Mouse (Mus musculus) heart, embryonic 13.5 days (tissue): ENCODE results near the gene Srl. TPM values are rescaled to one million over a fixed set of nuclear protein-coding genes. Genes with fewer than 3 reads are reported as not detected.

ENCODE experiments used
- ATAC-seq: fragments of 200-750 bp; cut with Nextera tagmentation; 2 replicates; pipeline ENCODE4 v1.8.0; 2017; ENCODE audit warnings: moderate TSS enrichment; ENCODE audit not compliant: insufficient number of reproducible peaks, low FRiP score, low TSS enrichment; ENCODE audit errors: extremely low read depth
- H3K27ac ChIP-seq: fragments of 300-500 bp; sonication (generic); replicated peaks from 2 replicates; pipeline ENCODE4 v1.5.1; 2015; ENCODE audit warnings: moderate library complexity, mild to moderate bottlenecking, inconsistent platforms
- H3K27me3 ChIP-seq: fragments of 300-500 bp; sonication (generic); replicated peaks from 2 replicates; pipeline ENCODE4 v1.6.1; 2015; ENCODE audit warnings: mild to moderate bottlenecking, inconsistent platforms
- H3K36me3 ChIP-seq: fragments of 300-500 bp; sonication (generic); 2 replicates; pipeline ENCODE4 v1.6.1; 2015; ENCODE audit warnings: mild to moderate bottlenecking, inconsistent platforms
- H3K4me1 ChIP-seq: fragments of 300-500 bp; sonication (generic); 2 replicates; pipeline ENCODE4 v1.6.1; 2015; ENCODE audit warnings: inconsistent platforms
- H3K4me2 ChIP-seq: fragments of 300-500 bp; sonication (generic); 2 replicates; pipeline ENCODE4 v1.6.1; 2015; ENCODE audit warnings: inconsistent platforms, mild to moderate bottlenecking, moderate library complexity
- H3K4me3 ChIP-seq: fragments of 300-500 bp; sonication (generic); 2 replicates; pipeline ENCODE4 v1.5.1; 2015; ENCODE audit warnings: moderate library complexity, mild to moderate bottlenecking, inconsistent platforms
- H3K9ac ChIP-seq: fragments of 300-500 bp; sonication (generic); 2 replicates; pipeline ENCODE4 v1.6.1; 2015; ENCODE audit warnings: inconsistent platforms, mild to moderate bottlenecking, moderate library complexity
- H3K9me3 ChIP-seq: fragments of 300-500 bp; sonication (generic); 2 replicates; pipeline ENCODE4 v1.6.1; 2016; ENCODE audit warnings: inconsistent platforms
- WGBS: fragments of 180-500 bp; shearing (Covaris S2); methylation state at CpG from one replicate; pipeline ENCODE4 v1.1.7; 2015; ENCODE audit warnings: mixed read lengths; 5-methylcytosine and 5-hydroxymethylcytosine counted together
- polyA plus RNA-seq: library from polyadenylated mRNA; unstranded; fragments of >200 nt; fragmentation: Nextera tagmentation; extraction: Ambion mirVana; gene quantifications from 2 replicates; pipeline ENCODE4 v1.2.1, GENCODE M21; 2015

Gene Srl
- polyA plus RNA-seq, 1 experiment from 2014 or later: 177 TPM

GRCm38 (mm10) chr16:4464529-4465089 is 77.0 kb downstream of the Srl start:
- Histone ChIP-seq H3K27me3 (peaks cover 5% of the 10 kb centered on the region; the same call in 1 of the 2 replicates), H3K36me3 (no peaks in the 10 kb centered on the region), H3K4me2 (no peak overlapping the region), H3K4me1 (peaks cover 6% of the 10 kb centered on the region; the same call in 1 of the 2 replicates), H3K9ac (no peak overlapping the region), H3K9me3 (no peaks in the 10 kb centered on the region), H3K4me3 (no peak overlapping the region), H3K27ac (no peak overlapping the region)
- WGBS: 66% methylated on average over 9 of the region's 9 CpGs
- no peak for ATAC-seq

- Histone ChIP-seq H3K27me3 (peaks cover 7% of the 10 kb centered on the region; the same call in 1 of the 2 replicates), H3K4me2 (no peak overlapping the region), H3K36me3 (no peaks in the 10 kb centered on the region), H3K9ac (no peak overlapping the region), H3K27ac (no peak overlapping the region), H3K4me1 (no peaks in the 10 kb centered on the region), H3K9me3 (no peaks in the 10 kb centered on the region), H3K4me3 (no peak overlapping the region)
- WGBS: 80% methylated on average over 3 of the region's 3 CpGs
- ATAC-seq: no peak
Measured at GRCm38 (mm10) chr16:4457927-4458326, 83.7 kb downstream of the Srl start.

- Histone ChIP-seq H3K27me3 (0 out of 2 replicates have a peak, but pooled peaks cover 3% of the 10 kb centered on the region), H3K27ac (no peak overlapping the region), H3K9me3 (no peaks in the 10 kb centered on the region), H3K4me3 (no peak overlapping the region), H3K36me3 (no peaks in the 10 kb centered on the region), H3K9ac (no peak overlapping the region), H3K4me2 (no peak overlapping the region), H3K4me1 (no peaks in the 10 kb centered on the region)
- ATAC-seq: no peak
- WGBS: 75% methylated on average over 5 of the region's 5 CpGs
Measured at GRCm38 (mm10) chr16:4456391-4456790, 85.2 kb downstream of the Srl start.

- Histone ChIP-seq H3K4me2 (no peak overlapping the region), H3K27ac (no peak overlapping the region), H3K9ac (no peak overlapping the region), H3K4me3 (no peak overlapping the region), H3K27me3 (0 out of 2 replicates have a peak, but pooled peaks cover 3% of the 10 kb centered on the region), H3K9me3 (no peaks in the 10 kb centered on the region), H3K36me3 (no peaks in the 10 kb centered on the region), H3K4me1 (no peaks in the 10 kb centered on the region)
- WGBS: 83% methylated on average over 4 of the region's 4 CpGs
- no peak for ATAC-seq
Measured at GRCm38 (mm10) chr16:4455693-4456092, 85.9 kb downstream of the Srl start.

- no peak overlapping the region for H3K4me3 ChIP-seq
- H3K4me2 ChIP-seq: no peak overlapping the region
- H3K9me3 ChIP-seq: no peaks in the 10 kb centered on the region
- no peaks in the 10 kb centered on the region for H3K36me3 ChIP-seq
- no peak overlapping the region for H3K27ac ChIP-seq
- no peak overlapping the region for H3K9ac ChIP-seq
- H3K27me3 ChIP-seq: 0 out of 2 replicates have a peak, but pooled peaks cover 3% of the 10 kb centered on the region
- no peak for ATAC-seq
- H3K4me1 ChIP-seq: no peaks in the 10 kb centered on the region
- WGBS: 72% methylated on average over 7 of the region's 7 CpGs
Measured at GRCm38 (mm10) chr16:4454563-4454962, 87.1 kb downstream of the Srl start.

GRCm38 (mm10) chr16:4449418-4449817 is 92.2 kb downstream of the Srl start:
- no peak overlapping the region for H3K9ac ChIP-seq
- no peak overlapping the region for H3K4me2 ChIP-seq
- H3K4me1 ChIP-seq: peaks cover 3% of the 10 kb centered on the region; the same call in 1 of the 2 replicates
- no peak overlapping the region for H3K4me3 ChIP-seq
- H3K9me3 ChIP-seq: no peaks in the 10 kb centered on the region
- no peaks in the 10 kb centered on the region for H3K36me3 ChIP-seq
- no peak for ATAC-seq
- no peak overlapping the region for H3K27ac ChIP-seq
- H3K27me3 ChIP-seq: 0 out of 2 replicates have a peak, but pooled peaks cover 7% of the 10 kb centered on the region
- WGBS: 78% methylated on average over 6 of the region's 6 CpGs

GRCm38 (mm10) chr16:4448235-4448634 is 93.4 kb downstream of the Srl start:
- Histone ChIP-seq H3K9ac (no peak overlapping the region), H3K27me3 (0 out of 2 replicates have a peak, but pooled peaks cover 7% of the 10 kb centered on the region), H3K9me3 (no peaks in the 10 kb centered on the region), H3K4me3 (no peak overlapping the region), H3K4me2 (peak overlapping the region; percentile 18; the same call in 1 of the 2 replicates), H3K4me1 (peaks cover 3% of the 10 kb centered on the region; the same call in 1 of the 2 replicates), H3K27ac (no peak overlapping the region), H3K36me3 (no peaks in the 10 kb centered on the region)
- WGBS: 41% methylated on average over 9 of the region's 9 CpGs
- ATAC-seq: no peak

GRCm38 (mm10) chr16:4446395-4446794 is 95.2 kb downstream of the Srl start:
- Histone ChIP-seq H3K9me3 (no peaks in the 10 kb centered on the region), H3K4me3 (no peak overlapping the region), H3K9ac (no peak overlapping the region), H3K36me3 (no peaks in the 10 kb centered on the region), H3K4me2 (no peak overlapping the region), H3K27me3 (0 out of 2 replicates have a peak, but pooled peaks cover 7% of the 10 kb centered on the region), H3K27ac (no peak overlapping the region), H3K4me1 (peaks cover 3% of the 10 kb centered on the region; the same call in 1 of the 2 replicates)
- 63% methylated on average over 4 of the region's 4 CpGs for WGBS
- no peak for ATAC-seq

GRCm38 (mm10) chr16:4444378-4444777 is 97.2 kb downstream of the Srl start:
- H3K27me3 ChIP-seq: 0 out of 2 replicates have a peak, but pooled peaks cover 7% of the 10 kb centered on the region
- H3K4me2 ChIP-seq: no peak overlapping the region
- H3K4me1 ChIP-seq: peaks cover 3% of the 10 kb centered on the region; the same call in 1 of the 2 replicates
- no peak overlapping the region for H3K4me3 ChIP-seq
- no peak overlapping the region for H3K27ac ChIP-seq
- no peaks in the 10 kb centered on the region for H3K36me3 ChIP-seq
- ATAC-seq: no peak
- WGBS: 66% methylated on average over 1 of the region's 1 CpGs
- no peaks in the 10 kb centered on the region for H3K9me3 ChIP-seq
- no peak overlapping the region for H3K9ac ChIP-seq

GRCm38 (mm10) chr16:4439302-4440066 is 102.1 kb downstream of the Srl start:
- no peak for ATAC-seq
- Histone ChIP-seq H3K4me2 (no peak overlapping the region), H3K4me1 (no peaks in the 10 kb centered on the region), H3K27me3 (no peaks in the 10 kb centered on the region; the same call in 1 of the 2 replicates), H3K9me3 (no peaks in the 10 kb centered on the region), H3K4me3 (no peak overlapping the region), H3K9ac (no peak overlapping the region), H3K36me3 (no peaks in the 10 kb centered on the region), H3K27ac (no peak overlapping the region)
- WGBS: 66% methylated on average over 10 of the region's 10 CpGs

- H3K36me3 ChIP-seq: no peaks in the 10 kb centered on the region
- no peak overlapping the region for H3K4me3 ChIP-seq
- ATAC-seq: no peak
- H3K9ac ChIP-seq: no peak overlapping the region
- no peaks in the 10 kb centered on the region; the same call in 1 of the 2 replicates for H3K27me3 ChIP-seq
- H3K27ac ChIP-seq: no peak overlapping the region
- 34% methylated on average over 4 of the region's 4 CpGs for WGBS
- H3K4me2 ChIP-seq: no peak overlapping the region
- no peaks in the 10 kb centered on the region for H3K9me3 ChIP-seq
- H3K4me1 ChIP-seq: no peaks in the 10 kb centered on the region
Measured at GRCm38 (mm10) chr16:4436738-4437137, 104.9 kb downstream of the Srl start.
